Mouse (Mus musculus) stomach, embryonic 15.5 days (tissue): Measurements from ENCODE around the gene Arl15. TPM values are rescaled to one million over a fixed set of nuclear protein-coding genes. Genes with fewer than 3 reads are reported as not detected.

Source experiments
- ATAC-seq: fragments of 200-750 bp; cut with Nextera tagmentation; 2 replicates; pipeline ENCODE4 v1.8.0; 2017; ENCODE audit warnings: low read depth, moderate number of reproducible peaks, moderate TSS enrichment; ENCODE audit not compliant: insufficient read depth, low FRiP score
- H3K27ac ChIP-seq: fragments of 300-500 bp; sonication (generic); 2 replicates; pipeline ENCODE4 v1.5.1; 2015; ENCODE audit warnings: mild to moderate bottlenecking, inconsistent platforms
- H3K27me3 ChIP-seq: fragments of 300-500 bp; sonication (generic); replicated peaks from 2 replicates; pipeline ENCODE4 v1.6.1; 2015; ENCODE audit warnings: inconsistent platforms
- H3K36me3 ChIP-seq: fragments of 300-500 bp; sonication (generic); 2 replicates; pipeline ENCODE4 v1.6.1; 2015; ENCODE audit warnings: inconsistent platforms
- H3K4me1 ChIP-seq: fragments of 300-500 bp; sonication (generic); 2 replicates; pipeline ENCODE4 v1.6.1; 2015; ENCODE audit warnings: inconsistent platforms
- H3K4me2 ChIP-seq: fragments of 300-500 bp; sonication (generic); 2 replicates; pipeline ENCODE4 v1.6.1; 2015; ENCODE audit warnings: mild to moderate bottlenecking, inconsistent platforms
- H3K4me3 ChIP-seq: fragments of 300-500 bp; sonication (generic); replicated peaks from 2 replicates; pipeline ENCODE4 v1.5.1; 2015; ENCODE audit warnings: inconsistent platforms
- H3K9ac ChIP-seq: fragments of 300-500 bp; sonication (generic); 2 replicates; pipeline ENCODE4 v1.6.1; 2015; ENCODE audit warnings: inconsistent platforms
- H3K9me3 ChIP-seq: fragments of 300-500 bp; sonication (generic); 2 replicates; pipeline ENCODE4 v1.6.1; 2016; ENCODE audit warnings: inconsistent platforms
- WGBS: fragments of 180-500 bp; shearing (Covaris S2); methylation state at CpG from one replicate; pipeline ENCODE4 v1.1.7; 2015; 5-methylcytosine and 5-hydroxymethylcytosine counted together
- polyA plus RNA-seq: library from polyadenylated mRNA; unstranded; fragments of >200 nt; fragmentation: Nextera tagmentation; extraction: Ambion mirVana; gene quantifications from 2 replicates; pipeline ENCODE4 v1.2.1, GENCODE M21; 2015

Gene Arl15
- polyA plus RNA-seq, 1 experiment from 2014 or later = 6.7 TPM

DNA sequence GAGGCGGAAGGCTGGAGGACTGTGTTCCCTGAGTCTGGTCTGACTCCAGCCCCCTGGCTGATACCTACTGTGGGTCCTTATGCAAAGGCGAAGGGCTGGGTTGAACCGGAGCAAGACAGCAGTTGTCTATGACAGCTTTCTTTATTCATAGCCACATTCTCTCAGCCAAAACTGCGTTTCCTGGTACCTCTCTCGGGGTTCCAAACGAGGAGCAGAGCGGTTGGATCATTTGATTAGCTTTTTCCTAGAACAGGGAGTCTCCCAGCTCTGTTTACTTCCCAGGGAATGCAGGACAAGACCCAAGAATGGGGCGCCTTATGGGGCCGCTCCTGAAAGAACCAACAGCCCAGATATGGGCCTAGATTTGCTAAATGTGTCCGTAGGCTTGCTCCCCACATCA lies 396.6 kb downstream of the Arl15 start:
- Histone ChIP-seq H3K27me3 (no peaks in the 10 kb centered on the region), H3K27ac (no peak overlapping the region), H3K4me1 (no peaks in the 10 kb centered on the region), H3K4me2 (no peak overlapping the region), H3K4me3 (no peak overlapping the region), H3K36me3 (no peaks in the 10 kb centered on the region), H3K9ac (no peak overlapping the region), H3K9me3 (no peaks in the 10 kb centered on the region)
- ATAC-seq = no peak
- 75% methylated on average over 10 of the region's 10 CpGs for WGBS

DNA sequence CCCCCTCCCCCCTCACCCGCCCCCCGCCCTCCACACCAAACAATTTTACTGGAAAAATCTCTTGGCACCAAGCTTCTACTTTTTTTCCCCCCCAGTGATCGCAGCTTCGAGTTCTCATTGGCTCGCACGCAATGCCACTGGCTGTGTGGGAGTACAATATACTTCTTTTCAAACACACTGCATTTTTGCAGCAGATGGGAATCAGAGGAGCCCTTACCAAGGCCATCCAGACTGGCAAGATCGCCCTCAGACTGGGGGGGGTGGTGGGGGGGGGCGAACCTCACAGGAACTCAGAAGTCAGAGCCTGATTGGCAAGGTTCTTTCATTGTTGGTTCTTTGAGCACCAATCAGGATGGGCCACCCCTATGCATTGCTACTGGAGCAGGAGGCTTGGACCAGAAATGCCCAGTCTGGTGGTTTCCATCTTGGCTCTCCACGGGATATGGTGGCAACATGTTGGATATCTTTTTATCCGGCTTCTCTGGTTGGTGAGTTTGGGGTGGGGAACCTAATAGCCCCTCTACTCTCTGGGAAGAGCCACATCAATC lies 404.0 kb downstream of the Arl15 start:
- no peak overlapping the region for H3K27ac ChIP-seq
- no peaks in the 10 kb centered on the region for H3K36me3 ChIP-seq
- H3K9me3 ChIP-seq = no peaks in the 10 kb centered on the region
- no peak overlapping the region for H3K4me3 ChIP-seq
- no peak overlapping the region for H3K9ac ChIP-seq
- WGBS = 84% methylated on average over 10 of the region's 10 CpGs
- no peak for ATAC-seq
- 0 out of 2 replicates have a peak, but pooled peaks cover 3% of the 10 kb centered on the region for H3K4me1 ChIP-seq
- H3K27me3 ChIP-seq = no peaks in the 10 kb centered on the region
- no peak overlapping the region for H3K4me2 ChIP-seq

DNA sequence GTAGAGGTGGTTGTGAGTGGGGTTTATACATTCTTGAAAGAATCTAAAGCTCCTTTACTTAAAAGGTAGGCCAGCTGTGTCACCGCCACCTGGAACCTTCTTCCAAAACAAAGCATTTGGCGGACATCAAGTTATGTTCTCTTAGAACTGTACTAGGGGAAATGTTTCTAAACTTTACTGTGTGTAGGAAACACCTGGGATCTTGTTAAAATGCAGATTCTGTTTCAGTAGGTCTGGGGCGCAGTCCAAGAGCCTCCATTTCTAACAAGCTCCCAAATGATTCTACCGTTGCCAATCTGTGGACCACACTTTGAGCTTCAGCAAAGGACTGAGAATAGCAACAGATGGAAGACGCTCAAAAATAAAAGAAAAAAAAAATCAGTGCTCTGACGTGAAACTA lies 405.4 kb downstream of the Arl15 start:
- Histone ChIP-seq H3K4me1 (0 out of 2 replicates have a peak, but pooled peaks cover 3% of the 10 kb centered on the region), H3K4me3 (no peak overlapping the region), H3K4me2 (no peak overlapping the region), H3K36me3 (no peaks in the 10 kb centered on the region), H3K9ac (no peak overlapping the region), H3K27ac (no peak overlapping the region), H3K27me3 (no peaks in the 10 kb centered on the region), H3K9me3 (no peaks in the 10 kb centered on the region)
- 79% methylated on average over 6 of the region's 6 CpGs for WGBS
- no peak for ATAC-seq

DNA sequence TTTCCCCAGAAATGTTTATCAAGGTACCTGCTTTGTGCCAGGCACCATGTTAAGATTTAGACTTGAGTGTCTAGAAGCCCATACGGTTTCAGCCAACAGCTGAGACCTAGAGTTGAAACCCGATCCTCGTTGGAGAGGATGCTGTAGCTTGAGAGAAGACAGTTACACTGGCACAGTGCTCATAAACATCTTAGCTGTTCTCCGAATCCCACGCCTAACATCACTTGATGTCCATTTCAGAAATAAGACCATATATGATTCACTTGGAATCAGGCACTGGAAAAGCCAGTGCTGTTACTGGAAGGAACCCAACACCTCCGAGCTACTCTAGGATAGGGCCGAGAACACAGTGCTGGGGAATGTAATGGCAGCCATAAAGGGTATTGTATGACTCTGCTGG lies 406.2 kb downstream of the Arl15 start:
- H3K4me3 ChIP-seq = no peak overlapping the region
- H3K36me3 ChIP-seq = no peaks in the 10 kb centered on the region
- ATAC-seq = no peak
- no peaks in the 10 kb centered on the region for H3K9me3 ChIP-seq
- no peak overlapping the region for H3K27ac ChIP-seq
- no peak overlapping the region for H3K9ac ChIP-seq
- H3K4me2 ChIP-seq = no peak overlapping the region
- 0 out of 2 replicates have a peak, but pooled peaks cover 3% of the 10 kb centered on the region for H3K4me1 ChIP-seq
- no peaks in the 10 kb centered on the region for H3K27me3 ChIP-seq
- WGBS = 69% methylated on average over 7 of the region's 7 CpGs

GRCm38 (mm10) chr13:114202806-114203570 lies 408.7 kb downstream of the Arl15 start:
- no peaks in the 10 kb centered on the region for H3K36me3 ChIP-seq
- 0 out of 2 replicates have a peak, but pooled peaks cover 3% of the 10 kb centered on the region for H3K4me1 ChIP-seq
- ATAC-seq = no peak
- no peaks in the 10 kb centered on the region for H3K9me3 ChIP-seq
- no peak overlapping the region for H3K9ac ChIP-seq
- no peak overlapping the region for H3K4me3 ChIP-seq
- WGBS = 89% methylated on average over 15 of the region's 15 CpGs
- H3K27ac ChIP-seq = no peak overlapping the region
- H3K4me2 ChIP-seq = no peak overlapping the region
- H3K27me3 ChIP-seq = no peaks in the 10 kb centered on the region

Other genes with a start within 250 kb of the Arl15 start
- 22.9 and 24.5 TPM in 2 replicates for gene Snx18, start 175.9 kb upstream of the Arl15 start, polyA plus RNA-seq
- 0.23 and 0.30 TPM in 2 replicates for gene Hspb3, start 130.8 kb upstream of the Arl15 start, polyA plus RNA-seq